Mouse (Mus musculus) central nervous system, embryonic 18 days (tissue): ENCODE results near the gene Tmem131. TPM values are rescaled to one million over a fixed set of nuclear protein-coding genes. Genes with fewer than 3 reads are reported as not detected.

Experiments used
- polyA plus RNA-seq: library from polyadenylated mRNA; depleted of rRNA; stranded (reverse); fragments of >200 nt; gene quantifications from 2 replicates; pipeline ENCODE4 v1.2.3, GENCODE M21; 2012; rRNA removed

Tmem131 gene
- polyA plus RNA-seq, result 33.1 and 34.1 TPM in 2 replicates

DNA sequence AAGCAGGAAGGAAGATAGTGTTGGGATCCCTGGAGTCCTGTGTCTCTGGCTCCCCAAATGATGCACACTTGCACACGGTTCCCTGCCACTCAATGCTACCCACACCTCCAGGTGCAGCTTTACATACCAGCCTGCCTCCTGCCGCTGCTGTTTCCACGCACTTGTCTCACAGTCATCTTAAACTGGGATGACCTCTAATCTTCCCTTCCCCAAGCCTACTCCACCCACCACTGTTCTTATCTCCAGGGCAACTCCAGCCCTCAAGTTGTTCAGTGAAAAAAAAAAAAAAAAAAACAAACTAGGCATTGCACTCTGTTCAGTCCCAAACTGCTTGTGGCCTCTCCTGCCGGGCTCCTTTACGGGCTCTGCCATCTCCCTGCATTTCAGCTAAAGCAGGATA lies at the start of gene Tmem131:
Gene Tmem131, minus strand, starts transcription at position 14 of the 400 bp plus-strand sequence.

DNA sequence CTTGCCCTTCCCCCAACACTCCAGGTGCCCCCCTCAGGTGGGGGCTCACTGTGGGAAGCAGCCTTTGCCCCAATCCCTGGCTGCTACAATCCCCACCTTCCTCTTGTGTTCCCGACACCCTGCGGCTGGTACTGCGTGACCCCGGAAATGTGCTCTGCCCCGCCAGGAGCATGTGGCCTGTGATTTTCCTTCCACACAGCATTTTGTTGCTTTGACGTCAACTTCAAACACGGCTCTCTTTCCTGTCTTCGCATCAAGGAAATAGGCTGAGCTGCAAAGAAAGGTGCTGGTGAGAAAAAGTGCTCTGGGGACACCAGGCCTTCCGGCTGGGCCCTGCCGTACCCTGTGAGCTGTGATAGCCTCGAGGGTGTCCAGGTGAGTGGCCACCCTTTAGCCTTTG lies 181.9 kb downstream of the Tmem131 start, which contains the start of gene Zap70:
Gene Zap70, plus strand, starts transcription at position 231 of the 400 bp plus-strand sequence.

Other genes starting within 250 kb of the Tmem131 start
- gene 4933424G06Rik, start 233.5 kb downstream of the Tmem131 start, polyA plus RNA-seq, result 0.31 and 0.32 TPM in 2 replicates
- 265 and 270 TPM in 2 replicates for gene Actr1b, start 229.2 kb downstream of the Tmem131 start, polyA plus RNA-seq
- 2.8 and 3.1 TPM in 2 replicates for gene Zap70, start 181.9 kb downstream of the Tmem131 start, polyA plus RNA-seq
- 0.43 and 1.4 TPM in 2 replicates for gene Vwa3b, start 82.9 kb upstream of the Tmem131 start, polyA plus RNA-seq